Mouse (Mus musculus): ENCODE results near the gene Mtfmt. TPM values are rescaled to one million over a fixed set of nuclear protein-coding genes. Genes with fewer than 3 reads are reported as not detected.

The Mtfmt gene
- total RNA-seq, 2 experiments from 2014 or later, result 18.4 to 18.8 TPM

DNA sequence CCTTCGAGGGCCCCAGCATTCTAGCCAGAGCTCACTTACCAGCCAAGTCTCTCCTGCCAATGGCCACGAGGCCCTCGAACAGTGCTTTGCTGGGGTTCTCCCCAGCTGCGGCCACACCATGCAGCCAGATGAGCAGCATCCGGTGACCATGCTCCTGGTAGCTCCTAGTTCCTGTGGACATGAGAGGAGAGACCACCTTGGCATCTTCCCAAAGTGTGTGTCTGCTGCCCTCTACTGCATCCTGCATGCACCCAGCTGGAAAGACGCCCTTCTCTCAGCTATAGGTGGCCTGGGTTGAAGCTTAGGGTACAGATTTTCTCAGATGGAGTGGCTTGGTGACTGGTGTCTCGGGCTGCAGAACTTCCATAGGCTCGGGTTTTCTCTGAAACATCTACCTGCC, 66.6 kb downstream of the Mtfmt start:
- no peak for DNase-seq (ENCODE audit: low spot score in 2 of 2)

Other genes with a start within 250 kb of the Mtfmt start
- gene Parp16, start 240.4 kb upstream of the Mtfmt start, total RNA-seq (2021), result 1 to 10 TPM; 4.1 TPM
- under 1 TPM; 0.07 to 0.14 TPM for gene Cilp, start 170.6 kb upstream of the Mtfmt start, total RNA-seq (2021)
- 10 to 100 TPM; 30.4 to 30.8 TPM for gene Clpx, start 141.5 kb upstream of the Mtfmt start, total RNA-seq (2021)
- gene Pdcd7, start 89.7 kb upstream of the Mtfmt start, total RNA-seq (2021), result 10 to 100 TPM; 22.4 to 27.2 TPM
- 1 to 10 TPM; 3.8 to 6.5 TPM for gene Ubap1l, start 74.7 kb upstream of the Mtfmt start, total RNA-seq (2021)
- under 1 TPM; 0.21 to 0.25 TPM for gene Kbtbd13, start 44.1 kb upstream of the Mtfmt start, total RNA-seq (2021)
- 1 to 10 TPM; 3.6 to 4.8 TPM for gene Rasl12, start 37.3 kb upstream of the Mtfmt start, total RNA-seq (2021)
- not detected for gene Slc51b, start 12.8 kb upstream of the Mtfmt start, total RNA-seq (2021)
- 10 to 100 TPM; 25.4 to 27.1 TPM for gene Spg21, start 25.2 kb downstream of the Mtfmt start, total RNA-seq (2021)
- gene Ankdd1a, start 84.4 kb downstream of the Mtfmt start, total RNA-seq (2021), result 1 to 10 TPM; 1.7 to 1.9 TPM
- 1 to 10 TPM; 7.5 to 9.4 TPM for gene Plekho2, start 144.3 kb downstream of the Mtfmt start, total RNA-seq (2021)
- under 1 TPM; 0.67 to 0.69 TPM for gene Pif1, start 151.4 kb downstream of the Mtfmt start, total RNA-seq (2021)
- gene Rbpms2, start 193.9 kb downstream of the Mtfmt start, total RNA-seq (2021), result 1 to 10 TPM; 2.1 to 2.3 TPM
- 100 to 1,000 TPM; 213 to 221 TPM for gene Oaz2, start 232.2 kb downstream of the Mtfmt start, total RNA-seq (2021)